Mouse (Mus musculus): ENCODE results near the gene Zfp385b.

DNA sequence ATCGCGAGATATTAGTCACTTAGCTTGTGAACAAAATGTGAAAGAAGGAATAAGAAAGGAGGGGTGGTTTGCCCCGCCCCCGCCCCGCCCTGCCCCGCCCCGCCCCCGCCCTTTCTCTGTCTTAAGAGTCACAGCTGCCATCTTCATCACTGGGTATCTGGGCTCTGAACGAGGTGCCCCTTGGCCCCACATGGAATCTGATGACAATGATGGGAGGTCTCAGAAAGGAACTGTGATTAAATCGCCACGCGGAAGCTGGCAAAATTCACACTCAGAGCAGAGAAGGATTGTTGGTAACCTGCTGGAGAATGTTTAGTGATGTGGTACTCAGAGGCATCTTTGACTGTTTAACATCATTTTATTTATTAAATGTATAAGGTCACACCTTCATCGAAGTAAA, 417.1 kb downstream of the Zfp385b start:
- no peak for TF ChIP-seq EP300 (IDR thresholded peaks at IDR 0.05; ENCODE audit: insufficient read depth, low read depth, low read length)
- no peak for TF ChIP-seq CTCF (IDR thresholded peaks at IDR 0.05)
- TF ChIP-seq POLR2A (IDR thresholded peaks at IDR 0.05; ENCODE audit: insufficient read depth, low read depth, low read length): no peak
